Mouse (Mus musculus) embryonic facial prominence, embryonic 12.5 days (tissue): ENCODE measurements at regions not wholly inside any gene's neighbourhood (a gene's known extent, or its start where the extent isn't known, plus 50 kb on each side); places are given as distances from the start of the nearest gene placed in this dataset.

ENCODE experiments used
- ATAC-seq: fragments of 200-750 bp; cut with Nextera tagmentation; 2 replicates; pipeline ENCODE4 v1.8.0; 2017; ENCODE audit not compliant: insufficient number of reproducible peaks, insufficient read depth, low FRiP score, low TSS enrichment
- H3K27ac ChIP-seq: fragments of 300-500 bp; sonication (generic); 2 replicates; pipeline ENCODE4 v1.5.1; 2016; ENCODE audit warnings: mild to moderate bottlenecking
- H3K27me3 ChIP-seq: fragments of 300-500 bp; sonication (generic); 2 replicates; pipeline ENCODE4 v1.6.1; 2016; ENCODE audit warnings: mild to moderate bottlenecking, moderate library complexity
- H3K36me3 ChIP-seq: fragments of 300-500 bp; sonication (generic); 2 replicates; pipeline ENCODE4 v1.6.1; 2016; ENCODE audit warnings: mild to moderate bottlenecking
- H3K4me1 ChIP-seq: fragments of 300-500 bp; sonication (generic); 2 replicates; pipeline ENCODE4 v1.6.1; 2016
- H3K4me2 ChIP-seq: fragments of 300-500 bp; sonication (generic); replicated peaks from 2 replicates; pipeline ENCODE4 v1.6.1; 2016; ENCODE audit warnings: mild to moderate bottlenecking, moderate library complexity
- H3K4me3 ChIP-seq: fragments of 300-500 bp; sonication (generic); 2 replicates; pipeline ENCODE4 v1.5.1; 2016; ENCODE audit warnings: mild to moderate bottlenecking
- H3K9ac ChIP-seq: fragments of 300-500 bp; sonication (generic); 2 replicates; pipeline ENCODE4 v1.6.1; 2016; ENCODE audit warnings: mild to moderate bottlenecking, moderate library complexity
- H3K9me3 ChIP-seq: fragments of 300-500 bp; sonication (generic); 2 replicates; pipeline ENCODE4 v1.6.1; 2016; ENCODE audit warnings: mild to moderate bottlenecking, moderate library complexity
- WGBS: fragments of 180-500 bp; shearing (Covaris S2); methylation state at CpG from one replicate; pipeline ENCODE4 v1.1.7; 2016; 5-methylcytosine and 5-hydroxymethylcytosine counted together

DNA sequence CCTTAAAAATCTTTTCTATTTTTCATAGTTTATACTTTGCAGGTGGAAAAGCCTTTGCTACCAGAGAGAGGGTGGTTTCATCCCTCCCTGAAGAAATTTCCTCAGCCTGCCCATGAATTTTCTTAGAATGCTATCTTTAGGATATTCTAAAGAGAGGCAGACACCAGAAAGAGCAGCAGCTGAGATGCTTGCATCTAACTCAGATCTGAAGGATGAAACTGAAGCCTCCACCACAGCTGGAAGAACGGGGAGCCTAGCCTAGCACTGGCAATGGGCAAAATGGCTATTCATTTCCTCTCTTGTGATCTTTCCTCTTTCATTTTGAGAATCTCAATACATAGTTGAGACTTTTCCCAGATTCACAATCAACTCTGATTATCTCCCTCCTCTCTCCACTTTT is 640.0 kb upstream of the Zeb2 start:
- Histone ChIP-seq H3K4me2 (no peak overlapping the region), H3K27me3 (no peaks in the 10 kb centered on the region), H3K4me3 (no peak overlapping the region), H3K27ac (no peak overlapping the region), H3K9me3 (no peaks in the 10 kb centered on the region), H3K4me1 (no peaks in the 10 kb centered on the region), H3K36me3 (no peaks in the 10 kb centered on the region), H3K9ac (no peak overlapping the region)
- no peak for ATAC-seq
- WGBS, result 66% methylated on average over 1 of the region's 1 CpGs

DNA sequence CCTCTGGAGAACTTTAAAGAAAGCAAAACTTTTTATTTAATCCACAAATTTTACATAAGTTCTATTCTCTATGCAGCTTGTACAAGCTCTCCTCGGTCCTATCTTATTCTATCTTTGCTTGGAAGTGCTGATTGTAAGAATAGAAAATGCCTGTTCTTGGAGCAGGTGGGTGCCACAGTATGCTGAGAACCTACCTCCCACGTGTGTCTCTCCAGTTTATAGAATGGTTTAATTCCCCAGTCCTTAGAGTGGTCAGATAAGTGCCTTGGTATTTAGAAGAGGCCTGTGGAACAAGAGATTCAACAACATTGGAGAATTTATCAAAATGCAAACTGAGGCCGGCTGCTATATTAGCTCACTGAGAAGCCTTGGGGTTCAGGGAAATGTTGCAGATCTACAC is 639.2 kb upstream of the Zeb2 start:
- Histone ChIP-seq H3K27ac (no peak overlapping the region), H3K36me3 (no peaks in the 10 kb centered on the region), H3K4me3 (no peak overlapping the region), H3K4me2 (no peak overlapping the region), H3K9ac (no peak overlapping the region), H3K9me3 (no peaks in the 10 kb centered on the region), H3K4me1 (no peaks in the 10 kb centered on the region), H3K27me3 (no peaks in the 10 kb centered on the region)
- WGBS, result 77% methylated on average over 3 of the region's 3 CpGs
- ATAC-seq, result no peak

DNA sequence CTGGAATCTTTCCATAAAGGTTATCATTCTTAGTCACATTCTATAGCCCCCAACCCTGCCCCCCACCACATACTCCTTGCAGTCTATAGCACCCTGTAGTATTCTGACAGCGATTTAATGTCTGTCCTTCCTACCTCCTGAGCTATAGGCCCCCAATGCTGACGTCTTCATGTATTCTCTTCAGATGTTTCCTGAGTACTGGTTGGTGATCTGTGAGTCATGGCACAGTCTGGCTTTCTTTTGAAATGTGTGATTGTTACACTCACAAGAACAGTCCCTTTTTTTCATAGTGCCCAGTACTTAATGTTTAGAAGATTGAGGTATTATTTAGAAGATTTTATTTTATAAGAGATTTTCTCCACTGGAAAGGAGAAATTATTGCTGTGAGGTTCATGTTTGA is 634.6 kb upstream of the Zeb2 start:
- H3K36me3 ChIP-seq, result no peaks in the 10 kb centered on the region
- ATAC-seq, result no peak
- no peak overlapping the region for H3K4me2 ChIP-seq
- no peak overlapping the region for H3K9ac ChIP-seq
- no peaks in the 10 kb centered on the region for H3K27me3 ChIP-seq
- H3K9me3 ChIP-seq, result no peaks in the 10 kb centered on the region
- WGBS, result 68% methylated on average over 2 of the region's 2 CpGs
- H3K4me3 ChIP-seq, result no peak overlapping the region
- no peak overlapping the region for H3K27ac ChIP-seq
- no peaks in the 10 kb centered on the region for H3K4me1 ChIP-seq

DNA sequence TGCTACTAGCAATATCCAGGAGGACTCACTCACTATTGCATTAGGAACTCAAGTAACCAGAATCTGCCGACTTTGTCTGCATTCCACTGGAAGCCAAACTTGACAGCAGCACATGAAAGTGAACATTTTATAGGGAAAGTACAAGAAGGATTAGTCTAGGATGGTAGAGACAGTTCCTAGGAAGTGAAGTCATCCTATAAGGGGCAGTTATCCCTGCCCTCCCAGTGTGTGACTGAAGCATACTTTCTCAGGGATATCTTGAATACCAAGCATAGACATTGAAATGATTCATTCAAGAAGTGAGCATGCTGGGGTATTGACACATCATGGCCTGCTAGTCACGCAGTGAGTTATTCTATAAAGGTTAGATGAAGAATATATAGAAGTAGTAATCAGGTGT is 632.2 kb upstream of the Zeb2 start:
- Histone ChIP-seq H3K9me3 (no peaks in the 10 kb centered on the region), H3K4me2 (no peak overlapping the region), H3K9ac (no peak overlapping the region), H3K27ac (no peak overlapping the region), H3K36me3 (no peaks in the 10 kb centered on the region), H3K27me3 (no peaks in the 10 kb centered on the region), H3K4me1 (no peaks in the 10 kb centered on the region), H3K4me3 (no peak overlapping the region)
- WGBS, result 81% methylated on average over 2 of the region's 2 CpGs
- ATAC-seq, result no peak

DNA sequence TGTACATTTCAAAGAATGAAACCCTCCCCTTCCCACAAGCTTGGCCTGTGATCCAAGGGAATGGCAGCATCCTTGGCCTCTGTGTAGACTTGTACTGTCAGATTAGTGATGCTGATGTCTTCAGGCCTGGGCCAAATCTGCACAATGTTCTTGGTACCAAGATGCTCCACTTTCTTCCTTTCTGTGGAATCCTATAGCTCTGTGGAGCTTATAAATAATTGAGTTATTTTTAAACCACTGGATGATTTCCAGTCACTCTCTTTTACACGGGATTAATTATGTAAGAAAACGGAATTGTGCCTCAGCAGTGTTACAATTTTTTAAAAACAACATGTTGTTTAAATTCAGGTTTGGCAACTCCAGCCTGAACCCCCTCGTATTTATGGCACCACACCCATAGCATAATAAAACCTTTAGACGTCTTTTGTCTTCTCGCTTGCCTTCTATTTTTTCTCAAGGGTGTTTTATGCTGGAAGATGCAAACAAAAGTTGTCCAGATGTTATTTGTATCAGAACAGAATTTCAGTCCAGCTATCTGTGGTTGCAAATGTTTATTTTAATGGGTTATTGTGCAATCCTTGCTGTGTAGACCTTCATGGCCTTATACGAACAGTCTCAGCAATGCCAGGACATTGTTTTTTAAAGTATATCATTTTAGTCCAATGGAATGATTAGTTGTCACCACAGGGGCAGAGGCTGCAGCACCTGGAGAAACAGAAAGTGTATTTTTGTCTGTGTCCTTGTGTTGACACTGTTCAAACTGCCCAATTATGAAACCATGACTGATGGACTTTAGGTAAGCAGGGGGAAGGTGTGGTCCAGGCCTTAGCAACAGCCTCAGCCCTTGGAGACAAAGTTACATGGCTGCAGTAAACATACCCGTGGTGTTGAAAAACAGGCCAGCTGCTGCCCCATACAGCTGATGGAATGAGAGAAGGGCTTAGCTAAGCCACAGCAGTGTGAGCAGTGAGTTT is 630.4 kb upstream of the Zeb2 start:
- no peak for ATAC-seq
- Histone ChIP-seq H3K36me3 (no peaks in the 10 kb centered on the region), H3K27me3 (no peaks in the 10 kb centered on the region), H3K4me1 (no peaks in the 10 kb centered on the region), H3K9me3 (no peaks in the 10 kb centered on the region), H3K4me3 (no peak overlapping the region), H3K9ac (no peak overlapping the region), H3K4me2 (no peak overlapping the region), H3K27ac (no peak overlapping the region)
- WGBS, result 66% methylated on average over 7 of the region's 7 CpGs

DNA sequence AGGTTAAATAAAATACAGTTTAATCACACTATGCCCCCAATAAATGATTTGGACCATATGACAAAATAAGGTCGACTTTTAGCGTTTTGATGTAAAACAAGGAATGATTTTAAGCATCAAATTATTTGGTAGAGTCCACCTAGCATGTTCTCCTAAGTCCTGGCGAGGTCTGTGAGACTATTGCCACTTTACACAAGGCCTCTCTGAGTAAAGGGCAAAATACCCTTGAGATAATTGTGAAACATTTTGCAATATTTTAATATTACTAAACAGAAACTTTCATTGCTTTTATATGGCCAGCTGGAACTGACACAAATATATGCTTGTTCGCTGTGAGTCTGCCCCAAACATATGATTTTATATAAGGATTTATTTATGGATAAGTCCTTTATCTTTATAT is 629.4 kb upstream of the Zeb2 start:
- ATAC-seq, result no peak
- Histone ChIP-seq H3K9ac (no peak overlapping the region), H3K9me3 (no peaks in the 10 kb centered on the region), H3K4me2 (no peak overlapping the region), H3K36me3 (no peaks in the 10 kb centered on the region), H3K4me3 (no peak overlapping the region), H3K4me1 (no peaks in the 10 kb centered on the region), H3K27ac (no peak overlapping the region), H3K27me3 (no peaks in the 10 kb centered on the region)
- WGBS, result 86% methylated on average over 4 of the region's 4 CpGs

DNA sequence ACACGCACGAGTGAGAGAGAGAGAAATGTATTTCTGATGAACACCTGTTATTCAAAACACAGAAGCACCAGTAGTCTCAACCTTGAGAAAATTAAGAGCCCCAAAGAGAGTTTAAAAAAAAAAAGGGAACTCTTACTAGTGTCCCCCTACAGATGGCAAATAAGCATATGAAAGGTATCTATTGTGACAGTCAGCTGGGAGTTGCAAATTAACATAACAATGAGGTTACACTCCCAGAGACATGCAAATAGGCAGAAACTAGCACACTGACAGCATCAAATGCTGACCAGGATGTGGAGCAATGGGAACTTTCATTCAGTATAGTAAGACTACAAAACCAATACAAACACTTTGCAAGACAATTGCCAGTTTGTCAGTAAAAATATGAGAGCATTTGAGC is 619.1 kb upstream of the Zeb2 start:
- H3K9ac ChIP-seq, result no peak overlapping the region
- no peak for ATAC-seq
- 59% methylated on average over 2 of the region's 2 CpGs for WGBS

DNA sequence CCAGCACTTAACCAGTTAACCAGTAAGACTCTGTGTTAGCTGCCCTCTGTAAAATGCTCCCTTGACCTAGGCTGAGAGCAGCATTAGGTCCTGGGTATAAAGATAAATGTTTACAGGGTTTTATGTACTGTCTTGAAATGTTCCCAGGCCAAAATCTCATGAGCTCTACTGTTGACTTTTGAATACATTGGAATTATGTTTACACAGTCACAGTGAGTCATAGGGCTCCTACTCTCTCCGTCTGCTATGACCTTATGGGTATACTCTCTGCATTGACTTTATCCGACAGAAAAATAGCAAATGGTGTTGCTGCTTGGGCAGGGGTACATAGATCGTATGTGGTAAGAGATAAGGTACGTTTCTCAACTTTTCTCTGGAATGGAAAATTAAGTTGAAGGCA is 596.8 kb upstream of the Zeb2 start:
- H3K27me3 ChIP-seq, result no peaks in the 10 kb centered on the region
- no peak overlapping the region for H3K4me3 ChIP-seq
- no peaks in the 10 kb centered on the region for H3K36me3 ChIP-seq
- no peak overlapping the region for H3K4me2 ChIP-seq
- no peak for ATAC-seq
- H3K9ac ChIP-seq, result no peak overlapping the region
- no peaks in the 10 kb centered on the region for H3K4me1 ChIP-seq
- 82% methylated on average over 4 of the region's 4 CpGs for WGBS
- no peaks in the 10 kb centered on the region for H3K9me3 ChIP-seq
- H3K27ac ChIP-seq, result no peak overlapping the region

More for the DNA sequence above, 619.1 kb upstream of the Zeb2 start:
- no peak overlapping the region for H3K4me3 ChIP-seq
- H3K36me3 ChIP-seq, result no peaks in the 10 kb centered on the region
- H3K9me3 ChIP-seq, result no peaks in the 10 kb centered on the region
- no peak overlapping the region for H3K27ac ChIP-seq
- H3K4me2 ChIP-seq, result no peak overlapping the region
- no peaks in the 10 kb centered on the region for H3K4me1 ChIP-seq
- no peaks in the 10 kb centered on the region for H3K27me3 ChIP-seq

DNA sequence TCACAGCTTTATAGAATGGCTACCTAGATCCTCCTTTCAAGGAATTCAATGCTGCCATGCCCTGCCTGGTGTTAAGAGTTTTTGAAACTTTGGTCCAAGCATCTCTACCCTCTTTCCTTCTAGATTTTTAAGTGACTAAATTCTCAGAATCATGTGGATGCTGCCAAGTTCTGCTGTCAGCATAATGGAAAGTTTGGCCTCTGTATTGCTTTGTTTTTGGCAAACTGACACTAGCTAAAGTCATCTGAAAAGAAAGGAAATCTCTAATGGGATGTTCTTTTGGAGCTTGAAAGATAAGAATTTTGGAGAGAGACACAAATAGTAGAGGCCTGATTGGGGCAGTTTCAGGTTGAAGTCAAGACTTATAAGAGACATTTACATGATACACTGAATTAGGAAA is 589.8 kb upstream of the Zeb2 start:
- Histone ChIP-seq H3K4me2 (no peak overlapping the region), H3K9ac (no peak overlapping the region), H3K27me3 (no peaks in the 10 kb centered on the region), H3K4me3 (no peak overlapping the region), H3K27ac (no peak overlapping the region), H3K36me3 (no peaks in the 10 kb centered on the region), H3K9me3 (no peaks in the 10 kb centered on the region), H3K4me1 (no peaks in the 10 kb centered on the region; the same call in 1 of the 2 replicates)
- ATAC-seq, result no peak

DNA sequence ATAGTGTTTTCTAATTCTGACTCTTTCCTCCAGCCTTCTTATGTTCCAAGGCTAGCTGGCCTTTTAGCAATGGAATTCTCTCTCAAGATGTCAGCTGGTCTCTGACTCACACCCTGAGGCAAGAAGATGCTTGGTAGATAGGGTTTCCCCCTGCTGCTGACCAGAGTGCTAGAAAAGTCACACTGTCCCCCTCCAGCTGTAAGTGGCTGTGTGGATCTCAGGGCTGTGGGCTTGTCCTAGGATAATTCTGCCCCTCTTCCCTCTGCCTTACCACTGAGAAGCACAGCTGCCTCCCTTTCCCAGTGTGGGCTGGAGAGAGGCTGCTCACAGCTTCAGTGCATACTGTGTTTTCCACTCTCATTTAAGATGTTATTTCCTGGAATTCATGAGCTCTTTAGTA is 585.3 kb upstream of the Zeb2 start:
- Histone ChIP-seq H3K27me3 (no peaks in the 10 kb centered on the region), H3K27ac (no peak overlapping the region), H3K9me3 (no peaks in the 10 kb centered on the region), H3K4me2 (no peak overlapping the region), H3K36me3 (no peaks in the 10 kb centered on the region), H3K9ac (no peak overlapping the region), H3K4me3 (no peak overlapping the region), H3K4me1 (no peaks in the 10 kb centered on the region; the same call in 1 of the 2 replicates)
- no peak for ATAC-seq

DNA sequence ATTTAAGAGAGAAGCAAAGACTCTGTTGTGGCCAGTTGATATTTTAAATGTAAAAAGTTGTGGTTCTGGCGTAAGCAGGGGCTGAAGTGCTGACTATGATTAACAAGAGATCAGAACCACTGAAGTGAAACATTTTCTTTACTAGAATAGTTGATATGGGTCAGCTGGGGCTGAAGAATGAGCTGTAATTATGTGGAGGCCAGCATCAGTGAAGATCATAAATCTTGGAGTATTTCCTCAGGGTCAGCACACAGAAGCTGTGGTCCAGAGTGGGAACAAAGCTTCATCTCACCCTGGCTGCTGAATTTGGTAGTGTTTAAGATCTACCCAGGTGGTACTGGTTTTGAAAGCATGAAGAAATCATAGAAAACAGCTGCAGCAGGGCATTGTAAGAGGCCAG is 583.4 kb upstream of the Zeb2 start:
- 95% methylated on average over 1 of the region's 1 CpGs for WGBS
- no peak overlapping the region for H3K4me2 ChIP-seq
- H3K4me1 ChIP-seq, result no peaks in the 10 kb centered on the region; the same call in 1 of the 2 replicates
- H3K36me3 ChIP-seq, result no peaks in the 10 kb centered on the region
- ATAC-seq, result no peak
- no peaks in the 10 kb centered on the region for H3K27me3 ChIP-seq
- no peak overlapping the region for H3K9ac ChIP-seq
- no peak overlapping the region for H3K27ac ChIP-seq
- H3K9me3 ChIP-seq, result no peaks in the 10 kb centered on the region
- no peak overlapping the region for H3K4me3 ChIP-seq

DNA sequence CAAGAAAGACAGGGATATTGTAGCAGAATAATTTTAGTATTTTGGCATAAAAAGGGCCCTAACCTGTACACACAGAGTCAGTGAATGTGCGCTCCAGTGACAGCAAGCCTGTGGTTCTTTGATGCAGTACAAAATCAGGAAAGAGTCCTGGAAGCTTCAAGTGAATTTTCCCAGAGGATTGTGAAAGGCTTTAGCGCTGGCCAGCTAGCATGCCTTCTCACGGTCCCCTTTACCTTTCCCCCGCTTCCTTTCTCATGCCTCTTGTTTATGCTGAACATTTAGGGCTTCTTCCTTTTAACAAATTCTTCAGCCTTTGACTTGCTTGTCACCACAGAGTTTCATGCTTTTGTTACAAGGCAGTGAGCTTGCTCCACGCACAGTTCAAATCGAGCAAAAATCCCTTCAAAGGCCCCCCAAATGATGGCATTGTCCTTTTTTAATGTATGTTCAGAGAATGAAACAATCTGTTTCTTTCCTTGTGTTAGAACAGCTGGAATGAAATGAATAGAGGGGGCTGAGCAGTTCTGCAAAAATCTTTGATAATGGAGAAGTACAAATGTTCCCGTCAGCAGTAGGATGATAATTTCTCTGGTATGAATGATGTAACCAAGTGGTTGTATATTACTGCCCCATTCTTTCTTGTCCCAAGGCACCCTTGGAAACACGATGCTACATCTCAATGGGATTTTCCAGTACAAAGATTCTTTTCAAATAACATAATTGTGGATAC is 576.3 kb upstream of the Zeb2 start:
- H3K9ac ChIP-seq, result no peak overlapping the region
- no peak for ATAC-seq
- H3K4me2 ChIP-seq, result no peak overlapping the region
- no peak overlapping the region for H3K27ac ChIP-seq
- H3K9me3 ChIP-seq, result no peaks in the 10 kb centered on the region
- no peaks in the 10 kb centered on the region for H3K4me1 ChIP-seq
- H3K4me3 ChIP-seq, result no peak overlapping the region
- H3K36me3 ChIP-seq, result no peaks in the 10 kb centered on the region
- 59% methylated on average over 8 of the region's 8 CpGs for WGBS
- H3K27me3 ChIP-seq, result no peaks in the 10 kb centered on the region
